Mouse (Mus musculus): ENCODE results near the gene Gm5565. TPM values are rescaled to one million over a fixed set of nuclear protein-coding genes. Genes with fewer than 3 reads are reported as not detected.
"Not testable (repeated sequence)": the region's sequence is repeated elsewhere in the genome, so short reads cannot be mapped to it uniquely, and the experiment has no call there.

Gm5565 gene
- polyA plus RNA-seq, 1 experiment from 2014 or later = not detected

- H3K27me3 ChIP-seq; H3K4me2 ChIP-seq (replicated peaks); H3K4me1 ChIP-seq; H3K9ac ChIP-seq; ATAC-seq (ENCODE audit: insufficient number of reproducible peaks, low FRiP score, low TSS enrichment, low read depth); H3K4me3 ChIP-seq (replicated peaks); H3K36me3 ChIP-seq; H3K9me3 ChIP-seq (replicated peaks); H3K27ac ChIP-seq (replicated peaks): not testable (repeated sequence)
- WGBS = 72% methylated on average over 4 of the region's 4 CpGs
Measured at GRCm38 (mm10) chr5:146185204-146185603, 24.9 kb upstream of the Gm5565 start, which contains the start of gene 1700001J03Rik. 1700001J03Rik (minus strand) TSS chr5:146185304.

GRCm38 (mm10) chr5:146172744-146173143 is 12.4 kb upstream of the Gm5565 start:
- H3K4me2 ChIP-seq (replicated peaks) = not testable (repeated sequence)

DNA sequence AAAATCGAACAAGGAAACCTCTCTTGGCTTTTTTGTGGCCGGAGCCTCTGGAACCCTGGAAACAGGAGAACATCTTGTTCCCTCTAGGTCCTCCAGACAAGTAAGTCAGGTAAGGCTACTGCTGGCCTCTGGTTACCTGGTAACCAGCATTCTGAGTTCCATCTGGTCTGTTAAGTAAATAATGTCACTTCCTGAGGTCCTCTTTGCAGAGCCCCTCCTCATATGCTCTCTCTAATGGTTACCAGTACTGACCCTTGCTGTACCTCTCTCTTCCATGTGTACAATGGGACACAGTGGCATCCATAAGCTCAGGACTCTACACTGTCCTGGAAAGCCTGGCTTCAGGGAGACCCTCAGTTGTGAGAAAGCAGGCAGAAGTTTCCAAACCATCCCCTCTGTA is 10.3 kb upstream of the Gm5565 start, which contains the start of gene Gm6309:
Gm6309 (minus strand) TSS at position 101 of the 400 bp plus-strand sequence.
- WGBS = 65% methylated on average over 2 of the region's 2 CpGs
- H3K36me3 ChIP-seq; ATAC-seq (ENCODE audit: insufficient number of reproducible peaks, low FRiP score, low TSS enrichment, low read depth): not testable (repeated sequence)

More at GRCm38 (mm10) chr5:146172744-146173143, 12.4 kb upstream of the Gm5565 start:
- WGBS = 66% methylated on average over 4 of the region's 4 CpGs
- ATAC-seq (ENCODE audit: insufficient number of reproducible peaks, low FRiP score, low TSS enrichment, low read depth); H3K4me3 ChIP-seq (replicated peaks); H3K36me3 ChIP-seq; H3K9ac ChIP-seq; H3K4me1 ChIP-seq; H3K27ac ChIP-seq (replicated peaks); H3K9me3 ChIP-seq (replicated peaks); H3K27me3 ChIP-seq: not testable (repeated sequence)

DNA sequence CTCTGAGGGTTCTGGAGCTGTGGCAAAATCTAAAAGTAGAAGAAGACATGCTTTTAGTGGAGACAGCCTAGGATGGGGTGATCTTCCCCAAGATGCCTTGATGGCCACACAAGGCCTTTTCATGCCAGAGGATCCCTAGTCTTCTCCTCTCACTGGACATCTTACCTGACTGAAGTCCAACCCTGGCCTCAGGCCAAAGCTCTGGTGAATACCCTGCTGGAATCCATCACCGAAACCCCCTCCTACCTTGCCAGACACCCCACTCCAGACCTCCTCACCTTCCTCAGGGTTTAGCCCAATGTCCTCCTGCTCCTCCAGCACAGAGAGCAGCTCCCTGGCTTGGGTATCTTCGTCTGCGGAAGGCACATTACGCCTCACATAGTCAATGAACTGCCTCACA is 2.0 kb downstream of the Gm5565 start:
- H3K4me3 ChIP-seq (replicated peaks); H3K36me3 ChIP-seq; H3K27ac ChIP-seq (replicated peaks); H3K4me1 ChIP-seq; H3K27me3 ChIP-seq; H3K4me2 ChIP-seq (replicated peaks); ATAC-seq (ENCODE audit: insufficient number of reproducible peaks, low FRiP score, low TSS enrichment, low read depth); H3K9ac ChIP-seq; H3K9me3 ChIP-seq (replicated peaks): not testable (repeated sequence)
- WGBS = 85% methylated on average over 4 of the region's 4 CpGs

More for the DNA sequence above, 10.3 kb upstream of the Gm5565 start, which contains the start of gene Gm6309:
- not testable (repeated sequence) for H3K4me1 ChIP-seq; H3K9ac ChIP-seq; H3K4me2 ChIP-seq (replicated peaks); H3K27me3 ChIP-seq; H3K27ac ChIP-seq (replicated peaks); H3K4me3 ChIP-seq (replicated peaks); H3K9me3 ChIP-seq (replicated peaks)

GRCm38 (mm10) chr5:146150454-146150853 is 9.9 kb downstream of the Gm5565 start:
- no peak for ATAC-seq (ENCODE audit: insufficient number of reproducible peaks, low FRiP score, low TSS enrichment, low read depth)
- H3K4me3 ChIP-seq (replicated peaks) = no peak overlapping the region
- no peaks in the 10 kb centered on the region for H3K9me3 ChIP-seq (replicated peaks)
- no peaks in the 10 kb centered on the region for H3K36me3 ChIP-seq
- no peak overlapping the region for H3K9ac ChIP-seq
- no peaks in the 10 kb centered on the region for H3K27me3 ChIP-seq
- no peak overlapping the region for H3K27ac ChIP-seq (replicated peaks)
- H3K4me2 ChIP-seq (replicated peaks) = no peak overlapping the region
- no peaks in the 10 kb centered on the region for H3K4me1 ChIP-seq
- WGBS = 67% methylated on average over 3 of the region's 3 CpGs

GRCm38 (mm10) chr5:146147903-146148302 is 12.4 kb downstream of the Gm5565 start:
- H3K4me2 ChIP-seq (replicated peaks) = no peak overlapping the region
- H3K4me1 ChIP-seq = no peaks in the 10 kb centered on the region
- H3K36me3 ChIP-seq = no peaks in the 10 kb centered on the region
- no peak overlapping the region for H3K4me3 ChIP-seq (replicated peaks)
- no peak overlapping the region for H3K9ac ChIP-seq
- H3K27ac ChIP-seq (replicated peaks) = no peak overlapping the region
- WGBS = 37% methylated on average over 2 of the region's 2 CpGs
- no peak for ATAC-seq (ENCODE audit: insufficient number of reproducible peaks, low FRiP score, low TSS enrichment, low read depth)
- H3K9me3 ChIP-seq (replicated peaks) = no peaks in the 10 kb centered on the region
- H3K27me3 ChIP-seq = no peaks in the 10 kb centered on the region

Other genes starting within 250 kb of the Gm5565 start
- gene Cyp3a25, start 150.9 kb downstream of the Gm5565 start, polyA plus RNA-seq (2015; fragmentation: Nextera tagmentation; extraction: Ambion mirVana) = not detected in 2 replicates
- gene Cyp3a59, start 81.3 kb downstream of the Gm5565 start, polyA plus RNA-seq (2015; fragmentation: Nextera tagmentation; extraction: Ambion mirVana) = not detected in 2 replicates
- gene Gm6309, start 10.2 kb upstream of the Gm5565 start, polyA plus RNA-seq (2015; fragmentation: Nextera tagmentation; extraction: Ambion mirVana) = not detected in 2 replicates
- gene 1700001J03Rik, start 24.8 kb upstream of the Gm5565 start, polyA plus RNA-seq (2015; fragmentation: Nextera tagmentation; extraction: Ambion mirVana) = not detected in 2 replicates
- 49.4 and 51.5 TPM in 2 replicates for gene Rnf6, start 61.0 kb upstream of the Gm5565 start, polyA plus RNA-seq (2015; fragmentation: Nextera tagmentation; extraction: Ambion mirVana)
- gene Cdk8, start 70.7 kb upstream of the Gm5565 start, polyA plus RNA-seq (2015; fragmentation: Nextera tagmentation; extraction: Ambion mirVana) = 16.2 and 17.7 TPM in 2 replicates
- 3.2 and 3.5 TPM in 2 replicates for gene Wasf3, start 224.4 kb upstream of the Gm5565 start, polyA plus RNA-seq (2015; fragmentation: Nextera tagmentation; extraction: Ambion mirVana)